Mouse (Mus musculus): ENCODE results near the gene Gm10643. TPM values are rescaled to one million over a fixed set of nuclear protein-coding genes. Genes with fewer than 3 reads are reported as not detected.

The Gm10643 gene
- total RNA-seq (2021) = 1 to 10 TPM; 2.2 to 3.1 TPM
- long read RNA-seq, experiment 1, partial matches to known transcripts = 0 of 3 reads
- long read RNA-seq, experiment 1, other reads (novel, unspliced or antisense) = 0 of 3 reads
- long read RNA-seq, experiment 2 = 0 reads

- DNase-seq = no peak
These were observed at the start of gene Gm10643 for GRCm38 (mm10) chr8:84065037-84065436. Gm10643 (minus strand) TSS chr8:84065137.

GRCm38 (mm10) chr8:84106216-84107040, 41.5 kb upstream of the Gm10643 start:
- no peak for DNase-seq

GRCm38 (mm10) chr8:84105676-84106075, 40.7 kb upstream of the Gm10643 start:
- DNase-seq = no peak

GRCm38 (mm10) chr8:84104697-84105609, 40.0 kb upstream of the Gm10643 start, which contains the start of gene Dcaf15:
Dcaf15 (minus strand) TSS chr8:84104768.
- DNase-seq = peak; percentile 99

- DNase-seq = peak; percentile 67
These were observed 39.3 kb upstream of the Gm10643 start for GRCm38 (mm10) chr8:84104221-84104620.

- DNase-seq = no peak
These were observed 38.7 kb upstream of the Gm10643 start for GRCm38 (mm10) chr8:84103601-84104000.

- DNase-seq = no peak
These were observed 36.7 kb upstream of the Gm10643 start for GRCm38 (mm10) chr8:84101476-84102270.

GRCm38 (mm10) chr8:84098376-84098775, 33.4 kb upstream of the Gm10643 start:
- DNase-seq = no peak

GRCm38 (mm10) chr8:84096061-84096460, 31.1 kb upstream of the Gm10643 start:
- DNase-seq = no peak

GRCm38 (mm10) chr8:84090585-84090984, 25.6 kb upstream of the Gm10643 start:
- peak; percentile 59 for DNase-seq

- DNase-seq = no peak
These were observed 24.3 kb upstream of the Gm10643 start for GRCm38 (mm10) chr8:84089277-84089676.

GRCm38 (mm10) chr8:84087821-84088220, 22.9 kb upstream of the Gm10643 start:
- DNase-seq = no peak

- DNase-seq = no peak
These were observed 22.2 kb upstream of the Gm10643 start for GRCm38 (mm10) chr8:84087156-84087555.

- DNase-seq = no peak
These were observed 19.6 kb upstream of the Gm10643 start for GRCm38 (mm10) chr8:84084341-84085115.

- peak; percentile 74 for DNase-seq
These were observed 18.9 kb upstream of the Gm10643 start for GRCm38 (mm10) chr8:84083829-84084241.

- DNase-seq = no peak
These were observed 14.3 kb upstream of the Gm10643 start for GRCm38 (mm10) chr8:84079206-84079605.

- DNase-seq = no peak
These were observed 11.9 kb upstream of the Gm10643 start for GRCm38 (mm10) chr8:84076849-84077248.

- no peak for DNase-seq
These were observed 11.5 kb upstream of the Gm10643 start for GRCm38 (mm10) chr8:84076412-84076811.

- DNase-seq = no peak
These were observed 8.5 kb upstream of the Gm10643 start for GRCm38 (mm10) chr8:84073230-84073976.

GRCm38 (mm10) chr8:84072321-84072720, 7.4 kb upstream of the Gm10643 start:
- peak; percentile 43 for DNase-seq

All from adrenal gland, postnatal 10 days (tissue).